Mouse (Mus musculus) embryo, embryonic 10 days (tissue): ENCODE measurements around the gene Tcea3.

Experiments
- DNase-seq: peaks from one replicate; pipeline ENCODE4 v3.0.0-alpha.2; 2015; ENCODE audit warnings: low spot score

Gene Tcea3

DNA sequence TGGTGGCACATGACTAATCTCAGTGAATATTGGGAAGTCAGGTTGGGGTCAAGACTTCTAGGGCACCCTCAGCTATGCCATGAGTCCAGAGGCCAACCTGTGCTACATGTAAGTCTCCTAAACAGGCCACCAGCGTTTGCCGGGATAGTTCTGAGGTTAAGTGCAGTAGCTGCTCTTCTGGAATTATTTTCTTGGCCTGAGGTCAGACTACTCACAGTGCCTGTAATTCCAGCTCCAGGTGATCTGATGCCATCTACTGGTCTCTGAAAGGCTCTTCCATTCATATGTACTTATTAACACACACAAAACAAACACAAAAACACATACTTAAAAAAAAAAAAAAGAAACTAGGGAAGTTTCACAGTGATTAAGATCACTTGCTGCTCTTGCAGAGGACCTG, 76.7 kb downstream of the Tcea3 start:
- no peak for DNase-seq
